Mouse (Mus musculus) retina, adult 2 months (tissue): Measurements from ENCODE around the gene Dusp15.

Experiments
- DNase-seq: peaks from one replicate; pipeline ENCODE4 v3.0.0-alpha.2; 2012; ENCODE audit warnings: low read depth, low spot score

The Dusp15 gene

DNA sequence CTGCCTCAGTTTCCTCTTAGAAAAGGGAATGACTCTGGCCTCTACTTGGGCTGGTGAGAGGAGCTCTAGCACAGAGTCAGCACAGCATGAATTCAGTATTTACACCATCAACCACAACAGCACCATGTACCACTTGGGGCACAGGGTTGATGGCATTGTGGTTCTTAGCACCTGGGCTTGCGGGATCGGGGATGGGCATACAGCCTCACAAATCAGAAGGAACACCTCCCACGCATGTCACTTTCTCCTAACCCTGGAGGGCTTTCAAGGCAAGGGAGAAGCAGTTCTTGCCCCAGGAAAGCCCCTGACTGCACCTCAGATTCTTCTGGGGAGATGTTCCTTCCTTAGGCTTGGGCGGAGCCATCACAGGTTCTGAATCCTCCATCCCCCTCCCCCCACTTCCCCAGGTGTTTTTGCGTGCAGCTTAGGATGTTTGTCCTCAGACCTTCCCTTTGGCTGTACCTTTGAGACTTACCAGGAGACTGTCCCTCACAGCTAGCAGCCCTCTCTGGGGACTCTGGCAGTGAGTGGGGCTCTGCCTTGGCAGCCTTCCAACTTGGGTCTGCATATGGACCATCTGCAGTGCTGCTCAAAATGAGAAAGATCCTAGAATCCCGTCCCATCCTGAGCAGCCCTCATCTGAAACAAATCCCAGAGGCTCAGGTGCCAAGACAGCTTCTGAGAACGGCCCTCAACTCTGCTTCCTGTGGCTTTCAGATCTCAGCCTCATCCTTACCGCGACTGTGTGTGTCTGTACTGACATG lies 45.0 kb downstream of the Dusp15 start:
- DNase-seq, result no peak

DNA sequence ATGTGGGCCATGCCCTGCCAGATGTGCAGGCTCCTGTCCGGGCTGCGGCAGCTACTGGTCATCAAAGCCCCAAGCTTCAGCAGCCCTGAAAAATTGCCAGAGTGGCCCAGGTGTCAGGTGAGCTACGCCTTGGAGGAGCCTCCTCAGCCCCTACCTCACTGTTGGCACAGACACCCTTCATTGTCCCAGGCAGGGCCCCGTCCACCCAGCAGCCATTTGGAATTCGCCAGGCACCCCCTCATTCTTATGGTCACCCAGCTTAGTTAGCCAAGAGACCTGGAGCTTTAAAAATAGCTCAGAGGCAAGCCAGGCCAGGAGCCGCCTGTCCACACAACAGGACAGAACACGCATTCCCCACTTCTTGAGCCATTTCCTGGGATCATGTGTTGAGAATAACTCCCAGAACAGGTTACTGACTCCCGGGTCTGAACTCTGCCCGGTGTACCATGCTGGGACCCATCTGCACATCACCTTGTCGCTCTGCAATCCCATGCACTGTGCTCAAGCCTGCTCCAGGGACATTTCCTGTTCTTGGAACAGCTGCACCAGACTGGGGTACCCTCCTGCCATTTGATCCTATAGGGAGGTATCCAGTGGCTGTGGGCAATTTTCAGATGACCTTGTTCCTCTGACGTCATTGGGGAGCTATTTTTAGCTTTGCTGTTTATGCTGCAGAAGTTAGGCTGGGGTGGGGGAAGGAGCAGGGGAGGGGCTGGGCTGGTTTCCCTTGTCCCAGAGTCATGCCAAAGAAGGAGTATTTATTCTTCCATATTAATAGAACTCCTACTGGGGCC lies 46.3 kb downstream of the Dusp15 start:
- DNase-seq, result no peak

DNA sequence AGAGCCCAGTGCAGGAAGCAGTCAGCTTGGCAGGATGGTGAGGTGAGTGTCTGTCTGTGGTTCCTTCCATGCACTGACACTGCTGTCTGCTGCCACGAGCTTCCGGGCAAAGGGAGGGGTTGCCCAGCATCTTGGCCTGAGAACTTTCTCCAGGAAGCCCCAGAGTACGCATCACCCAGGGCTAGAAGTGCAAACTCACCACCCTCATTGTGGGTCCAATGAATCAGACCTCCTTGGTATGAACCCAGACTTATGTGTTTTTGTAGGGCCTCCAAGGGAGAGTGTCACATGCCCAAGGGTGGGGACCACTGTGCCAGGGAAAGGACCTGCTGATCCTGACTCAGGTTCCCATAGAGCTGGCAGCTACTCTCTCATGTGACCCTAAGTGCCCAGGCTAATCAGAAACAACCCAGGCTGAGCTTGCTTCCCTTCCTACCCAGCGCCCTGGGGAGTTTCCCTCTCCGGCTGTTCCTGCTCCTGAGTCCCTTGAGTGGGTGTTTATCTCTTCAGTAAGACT lies 47.3 kb downstream of the Dusp15 start:
- no peak for DNase-seq

DNA sequence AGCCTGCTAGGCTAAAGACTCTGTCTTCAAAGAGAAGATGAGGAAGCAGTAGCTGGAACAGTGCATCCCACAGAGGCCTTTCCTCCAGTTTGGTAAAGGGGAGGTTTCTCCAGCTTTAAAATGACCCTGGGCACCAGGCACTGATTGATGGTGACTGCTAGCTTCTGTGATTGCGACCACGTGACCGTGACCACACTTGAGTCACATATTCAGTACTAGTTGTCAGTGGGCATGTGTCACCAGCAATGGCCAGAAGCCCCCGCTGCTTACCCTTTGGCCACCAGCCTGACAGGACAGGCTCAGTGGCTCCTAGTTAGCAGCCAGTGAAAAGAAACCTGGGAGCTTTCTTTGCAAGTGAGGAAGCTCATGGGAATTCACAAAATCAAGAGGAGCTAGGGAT lies 47.9 kb downstream of the Dusp15 start:
- no peak for DNase-seq

DNA sequence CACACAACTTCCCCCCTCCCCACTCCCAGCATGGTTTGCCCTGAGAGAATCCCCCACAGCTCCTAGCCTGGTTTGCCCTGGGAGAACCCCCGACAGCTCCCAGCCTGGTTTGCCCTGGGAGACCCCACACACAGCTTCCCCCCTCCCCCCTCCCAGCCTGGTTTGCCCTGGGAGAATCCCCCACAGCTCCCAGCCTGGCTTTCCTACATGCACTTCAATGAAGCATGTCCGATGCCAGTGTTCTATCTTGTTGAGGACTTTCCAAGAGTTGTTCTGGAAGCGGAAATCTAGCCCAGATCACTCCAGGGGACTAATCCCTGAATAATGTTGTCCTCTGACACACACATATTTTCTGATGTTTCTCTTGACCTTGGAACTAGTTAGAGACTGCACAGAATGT lies 48.8 kb downstream of the Dusp15 start:
- DNase-seq, result no peak

DNA sequence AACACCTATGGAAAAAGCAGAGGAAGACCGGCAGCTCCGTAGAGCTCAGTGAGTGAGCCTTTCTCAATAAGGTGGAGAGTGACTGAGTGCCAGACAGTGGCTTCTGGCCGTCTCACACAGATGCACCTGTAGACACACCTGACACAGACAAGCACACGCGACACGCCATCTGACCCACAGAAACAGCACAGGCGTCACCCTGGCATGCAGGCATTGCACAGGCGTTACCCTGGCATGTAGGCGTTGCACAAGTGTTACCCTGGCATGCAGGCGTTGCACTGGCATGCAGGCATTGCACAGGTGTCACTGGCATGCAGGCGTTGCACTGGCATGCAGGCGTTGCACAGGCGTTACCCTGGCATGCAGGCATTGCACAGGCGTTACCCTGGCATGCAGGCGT lies 50.2 kb downstream of the Dusp15 start:
- no peak for DNase-seq

DNA sequence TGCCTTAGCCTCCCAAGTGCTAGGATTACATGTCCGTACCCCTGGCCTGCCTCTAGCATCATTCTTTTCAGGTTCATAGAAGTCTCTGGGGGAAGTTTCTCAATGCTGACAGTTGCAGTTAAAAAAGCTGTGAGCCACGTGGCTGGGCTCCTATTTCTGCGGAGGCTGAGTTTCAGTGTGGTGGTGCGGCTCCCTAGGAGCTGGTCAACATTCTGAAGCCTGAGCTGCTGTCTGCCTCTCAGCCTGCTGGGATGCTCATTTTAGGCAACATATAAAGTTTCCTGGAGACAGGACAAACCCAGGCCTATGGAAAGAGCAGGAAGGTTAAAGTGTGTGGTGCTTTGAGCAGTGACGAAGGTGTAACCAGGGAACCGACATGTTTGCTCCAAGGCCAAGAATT lies 52.5 kb downstream of the Dusp15 start:
- no peak for DNase-seq

DNA sequence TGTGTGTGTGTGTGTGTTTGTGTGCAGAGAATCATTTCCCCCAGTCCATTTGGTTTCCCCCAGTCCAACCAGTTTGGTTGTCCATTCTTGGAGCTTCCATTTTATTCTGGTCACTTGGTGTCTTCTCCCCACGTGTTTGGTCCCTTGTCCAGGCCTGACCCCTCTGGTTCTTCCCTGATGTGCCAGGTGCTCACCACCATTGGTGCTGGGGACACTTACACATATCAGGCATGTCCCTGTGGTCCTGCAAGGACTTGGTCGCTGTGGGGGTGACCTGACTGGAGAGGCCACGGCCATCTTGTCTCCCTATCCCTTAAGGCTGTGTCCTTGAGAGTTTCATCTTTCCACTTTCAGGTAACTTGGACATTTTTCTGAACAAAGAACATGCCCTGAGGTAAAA lies 54.6 kb downstream of the Dusp15 start:
- no peak for DNase-seq

DNA sequence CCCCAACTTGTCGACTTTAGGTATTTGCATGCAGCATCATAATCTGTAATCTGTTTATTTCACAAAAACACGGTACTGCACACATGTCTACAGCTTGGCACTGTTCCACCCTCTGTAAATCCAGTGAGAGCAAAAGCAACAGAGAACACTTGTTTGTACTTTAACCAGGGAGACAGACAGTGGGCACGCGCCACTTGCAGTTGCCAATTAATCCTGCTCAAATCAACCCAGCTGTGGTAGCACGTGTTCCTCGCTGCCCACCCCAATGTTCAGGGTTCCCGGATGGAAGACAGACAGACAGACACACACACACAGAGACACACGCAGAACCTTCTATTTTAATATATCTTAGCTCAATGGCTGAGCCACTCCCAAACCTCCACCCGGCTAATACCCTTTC lies 55.7 kb downstream of the Dusp15 start:
- DNase-seq, result no peak
